Mouse (Mus musculus): ENCODE measurements at regions not wholly inside any gene's neighbourhood (a gene's known extent, or its start where the extent isn't known, plus 50 kb on each side); places are given as distances from the start of the nearest gene placed in this dataset.

- TF ChIP-seq CTCF (IDR thresholded peaks at IDR 0.05; ENCODE audit: control insufficient read depth, insufficient read depth, insufficient replicate concordance, low read depth, low read length) (no peak), POLR2A (IDR thresholded peaks at IDR 0.05; ENCODE audit: control insufficient read depth, low read depth, low read length) (no peak)
Observed at GRCm38 (mm10) chr2:179371553-179371952, 70.7 kb upstream of the Cdh4 start.
